Mouse (Mus musculus): ENCODE measurements around the gene Ppp1r1a. TPM values are rescaled to one million over a fixed set of nuclear protein-coding genes. Genes with fewer than 3 reads are reported as not detected.

Gene Ppp1r1a
- polyA plus RNA-seq, 1 experiment from 2014 or later: 7.1 TPM

DNA sequence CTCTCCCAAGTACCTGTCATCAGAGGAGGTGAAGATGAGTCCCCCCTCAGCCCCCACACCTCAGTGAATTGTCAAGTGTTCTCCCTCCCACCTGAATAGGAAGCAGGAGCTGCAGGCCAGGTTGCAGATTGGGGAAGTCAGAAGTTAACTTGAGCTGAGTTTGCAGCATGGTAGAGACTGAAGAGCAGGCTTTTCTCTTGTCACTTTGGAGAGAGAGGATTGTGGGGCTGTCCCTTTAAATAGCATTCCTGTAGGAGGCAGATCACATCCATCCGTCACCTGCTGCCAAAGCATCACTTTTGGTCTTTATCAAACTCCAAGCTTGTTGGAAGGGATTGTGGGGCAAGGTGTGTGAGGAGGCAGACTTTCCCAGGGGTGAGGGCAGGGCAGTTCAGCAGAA, 37.1 kb downstream of the Ppp1r1a start:
- Histone ChIP-seq H3K4me2 (replicated peaks; ENCODE audit: low read depth) (no peak overlapping the region), H3K4me1 (replicated peaks; ENCODE audit: control insufficient read depth, insufficient read depth) (no peaks in the 10 kb centered on the region), H3K27me3 (ENCODE audit: control insufficient read depth, insufficient read depth, low read length) (no peaks in the 10 kb centered on the region), H3K36me3 (ENCODE audit: control insufficient read depth, insufficient read depth, low read length) (no peaks in the 10 kb centered on the region), H3K9me3 (ENCODE audit: control insufficient read depth, low read length) (no peaks in the 10 kb centered on the region), H3K4me3 (ENCODE audit: low read depth, low read length) (no peak overlapping the region), H3K27ac (replicated peaks) (no peak overlapping the region), H3K9ac (ENCODE audit: low read length) (no peak overlapping the region)
- 91% methylated on average over 1 of the region's 1 CpGs for WGBS
- ATAC-seq (ENCODE audit: low FRiP score, low TSS enrichment) (no peak), DNase-seq (ENCODE audit: low spot score) (no peak)
- TF ChIP-seq CTCF (IDR thresholded peaks at IDR 0.05; ENCODE audit: low read depth) (no peak), EP300 (optimal IDR thresholded peaks at IDR 0.05) (no peak)

DNA sequence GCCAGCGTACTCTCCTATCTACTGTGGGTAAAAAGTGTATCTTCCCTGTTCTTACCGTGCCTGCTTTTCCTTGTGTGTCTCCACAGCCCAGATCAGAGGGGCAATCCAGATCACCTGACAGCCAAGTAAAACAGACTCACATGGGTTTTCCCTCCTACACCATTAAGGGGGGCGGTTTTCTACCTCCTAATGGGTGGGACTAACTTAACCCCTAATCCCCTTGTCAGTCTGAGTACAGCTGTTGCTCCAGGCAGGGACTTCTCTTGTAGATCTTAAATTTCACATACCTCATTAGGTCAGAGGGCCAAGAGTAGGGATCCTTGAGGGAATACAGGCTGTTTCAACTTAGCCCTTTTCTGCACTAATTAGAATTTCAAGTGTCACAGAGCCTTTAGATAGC, 39.6 kb downstream of the Ppp1r1a start:
- DNase-seq (ENCODE audit: low spot score): no peak
- H3K4me2 ChIP-seq (replicated peaks; ENCODE audit: low read depth): no peak overlapping the region
- no peaks in the 10 kb centered on the region for H3K27me3 ChIP-seq (ENCODE audit: control insufficient read depth, insufficient read depth, low read length)
- WGBS: 48% methylated on average over 3 of the region's 3 CpGs
- H3K27ac ChIP-seq (replicated peaks): no peak overlapping the region
- no peaks in the 10 kb centered on the region for H3K9me3 ChIP-seq (ENCODE audit: control insufficient read depth, low read length)
- no peak overlapping the region for H3K9ac ChIP-seq (ENCODE audit: low read length)
- no peak overlapping the region for H3K4me3 ChIP-seq (ENCODE audit: low read depth, low read length)
- no peaks in the 10 kb centered on the region for H3K36me3 ChIP-seq (ENCODE audit: control insufficient read depth, insufficient read depth, low read length)
- no peak for ATAC-seq (ENCODE audit: low FRiP score, low TSS enrichment)
- H3K4me1 ChIP-seq (replicated peaks; ENCODE audit: control insufficient read depth, insufficient read depth): no peaks in the 10 kb centered on the region; the same call in 1 of the 2 replicates
- TF ChIP-seq CTCF (IDR thresholded peaks at IDR 0.05; ENCODE audit: low read depth): no peak
- no peak for TF ChIP-seq EP300 (optimal IDR thresholded peaks at IDR 0.05)

DNA sequence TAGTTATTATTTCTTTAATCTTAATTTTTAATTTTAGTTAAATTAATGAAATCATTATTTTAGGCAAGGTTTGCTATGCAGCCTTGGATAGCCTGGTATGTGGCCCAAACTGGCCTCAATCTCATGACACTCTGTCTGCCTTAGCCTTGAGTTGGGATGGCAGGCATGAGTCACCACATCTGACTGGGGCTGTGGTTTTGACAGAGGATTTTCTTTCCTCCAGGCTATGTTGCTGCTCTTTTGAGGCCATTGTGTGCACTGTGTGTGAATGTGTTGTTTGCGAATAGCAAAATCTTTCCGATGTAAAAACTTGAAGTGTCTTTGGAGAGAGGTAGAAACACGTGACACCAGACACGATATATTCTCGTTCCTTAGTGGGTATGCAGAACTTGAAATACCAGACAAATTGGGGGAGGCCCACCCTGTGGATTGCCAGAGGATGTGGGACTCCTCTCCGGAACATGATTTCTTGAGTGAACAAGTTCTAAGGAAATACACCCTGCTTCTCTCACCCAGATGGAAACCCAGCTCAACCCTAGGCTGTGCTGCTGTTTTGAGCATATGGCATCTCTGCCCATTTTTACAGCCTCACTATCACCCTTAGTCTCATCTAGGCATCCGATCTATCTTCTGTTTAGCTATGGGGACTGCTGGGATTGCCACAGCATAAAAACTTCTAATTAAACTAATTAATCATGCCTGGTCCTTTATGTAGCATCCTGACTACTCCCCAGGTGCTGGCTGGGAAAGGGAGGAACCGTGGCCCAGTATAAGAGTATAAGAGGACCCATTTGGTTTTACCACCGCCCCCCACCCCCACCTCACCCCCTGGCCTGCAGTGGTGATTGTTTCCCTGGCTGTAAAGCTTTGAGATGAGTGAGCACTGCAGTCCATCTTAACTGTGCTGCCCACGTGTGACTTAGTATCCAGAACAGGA, 41.3 kb downstream of the Ppp1r1a start:
- H3K4me2 ChIP-seq (replicated peaks; ENCODE audit: low read depth): no peak overlapping the region
- no peaks in the 10 kb centered on the region for H3K9me3 ChIP-seq (ENCODE audit: control insufficient read depth, low read length)
- no peaks in the 10 kb centered on the region for H3K36me3 ChIP-seq (ENCODE audit: control insufficient read depth, insufficient read depth, low read length)
- no peak for TF ChIP-seq CTCF (IDR thresholded peaks at IDR 0.05; ENCODE audit: low read depth)
- TF ChIP-seq EP300 (optimal IDR thresholded peaks at IDR 0.05): no peak
- H3K27me3 ChIP-seq (ENCODE audit: control insufficient read depth, insufficient read depth, low read length): no peaks in the 10 kb centered on the region
- no peak overlapping the region for H3K9ac ChIP-seq (ENCODE audit: low read length)
- ATAC-seq (ENCODE audit: low FRiP score, low TSS enrichment) (no peak), DNase-seq (ENCODE audit: low spot score) (no peak)
- H3K27ac ChIP-seq (replicated peaks): no peak overlapping the region
- H3K4me1 ChIP-seq (replicated peaks; ENCODE audit: control insufficient read depth, insufficient read depth): no peaks in the 10 kb centered on the region; the same call in 1 of the 2 replicates
- WGBS: 65% methylated on average over 10 of the region's 10 CpGs
- H3K4me3 ChIP-seq (ENCODE audit: low read depth, low read length): no peak overlapping the region

DNA sequence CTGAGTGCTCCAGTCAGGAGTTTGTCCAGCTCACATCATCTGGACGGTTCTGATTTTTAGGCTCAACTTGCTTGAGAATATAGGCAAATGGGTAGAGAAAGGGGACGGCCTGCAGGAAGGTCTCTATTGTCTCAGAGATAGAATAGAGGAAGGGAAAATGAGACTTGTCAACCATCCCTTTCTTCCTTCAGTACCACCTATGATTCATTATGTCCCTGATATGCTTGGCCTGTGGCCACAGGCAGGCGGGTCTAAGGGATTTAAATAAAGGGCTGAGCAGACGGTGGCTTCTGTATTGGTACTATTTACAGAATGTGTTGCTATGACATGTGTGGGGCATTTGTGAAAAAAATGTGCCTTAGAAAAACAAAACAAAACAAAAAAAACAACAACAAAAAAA, 49.5 kb downstream of the Ppp1r1a start:
- 0 out of 2 replicates have a peak overlapping the region, but pooled peaks have one; percentile 8 for H3K27ac ChIP-seq (replicated peaks)
- no peak for ATAC-seq (ENCODE audit: low FRiP score, low TSS enrichment)
- H3K9ac ChIP-seq (ENCODE audit: low read length): no peak overlapping the region

DNA sequence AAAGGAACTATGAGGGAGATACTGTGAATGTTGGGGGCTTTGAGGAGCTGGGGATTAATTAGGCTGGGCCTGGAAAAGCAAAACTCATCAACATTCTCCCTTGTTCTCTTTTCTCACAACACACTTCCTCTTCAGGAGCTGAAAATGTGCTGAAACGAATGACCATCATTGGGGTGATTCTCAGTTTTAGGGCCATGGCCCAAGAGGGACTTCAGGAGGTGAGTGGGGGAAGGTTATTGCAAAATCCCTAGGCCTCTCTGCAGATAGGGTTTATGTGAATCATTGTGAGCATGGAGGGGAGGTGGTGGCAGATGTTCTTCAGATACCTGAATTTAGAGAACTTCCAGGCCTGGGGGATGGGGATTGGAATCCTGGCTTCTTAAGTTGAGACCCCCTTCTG, 51.1 kb downstream of the Ppp1r1a start:
- Histone ChIP-seq H3K9me3 (ENCODE audit: control insufficient read depth, low read length) (no peaks in the 10 kb centered on the region), H3K9ac (ENCODE audit: low read length) (no peak overlapping the region), H3K27me3 (ENCODE audit: control insufficient read depth, insufficient read depth, low read length) (no peaks in the 10 kb centered on the region), H3K4me3 (ENCODE audit: low read depth, low read length) (no peak overlapping the region), H3K27ac (replicated peaks) (no peak overlapping the region), H3K4me1 (replicated peaks; ENCODE audit: control insufficient read depth, insufficient read depth) (0 out of 2 replicates have a peak, but pooled peaks cover 5% of the 10 kb centered on the region), H3K36me3 (ENCODE audit: control insufficient read depth, insufficient read depth, low read length) (no peaks in the 10 kb centered on the region), H3K4me2 (replicated peaks; ENCODE audit: low read depth) (no peak overlapping the region)
- ATAC-seq (ENCODE audit: low FRiP score, low TSS enrichment) (no peak), DNase-seq (ENCODE audit: low spot score) (no peak)
- TF ChIP-seq CTCF (IDR thresholded peaks at IDR 0.05; ENCODE audit: low read depth) (no peak), EP300 (optimal IDR thresholded peaks at IDR 0.05) (no peak)
- 47% methylated on average over 1 of the region's 1 CpGs for WGBS

More for the DNA sequence above, 49.5 kb downstream of the Ppp1r1a start:
- no peak for DNase-seq (ENCODE audit: low spot score)
- Histone ChIP-seq H3K36me3 (ENCODE audit: control insufficient read depth, insufficient read depth, low read length) (no peaks in the 10 kb centered on the region), H3K9me3 (ENCODE audit: control insufficient read depth, low read length) (no peaks in the 10 kb centered on the region), H3K4me1 (replicated peaks; ENCODE audit: control insufficient read depth, insufficient read depth) (0 out of 2 replicates have a peak, but pooled peaks cover 5% of the 10 kb centered on the region), H3K27me3 (ENCODE audit: control insufficient read depth, insufficient read depth, low read length) (no peaks in the 10 kb centered on the region), H3K4me3 (ENCODE audit: low read depth, low read length) (no peak overlapping the region), H3K4me2 (replicated peaks; ENCODE audit: low read depth) (no peak overlapping the region)
- 32% methylated on average over 4 of the region's 4 CpGs for whole genome bisulfite sequencing
- no peak for TF ChIP-seq EP300 (optimal IDR thresholded peaks at IDR 0.05)
- TF ChIP-seq CTCF (IDR thresholded peaks at IDR 0.05; ENCODE audit: low read depth): no peak

DNA sequence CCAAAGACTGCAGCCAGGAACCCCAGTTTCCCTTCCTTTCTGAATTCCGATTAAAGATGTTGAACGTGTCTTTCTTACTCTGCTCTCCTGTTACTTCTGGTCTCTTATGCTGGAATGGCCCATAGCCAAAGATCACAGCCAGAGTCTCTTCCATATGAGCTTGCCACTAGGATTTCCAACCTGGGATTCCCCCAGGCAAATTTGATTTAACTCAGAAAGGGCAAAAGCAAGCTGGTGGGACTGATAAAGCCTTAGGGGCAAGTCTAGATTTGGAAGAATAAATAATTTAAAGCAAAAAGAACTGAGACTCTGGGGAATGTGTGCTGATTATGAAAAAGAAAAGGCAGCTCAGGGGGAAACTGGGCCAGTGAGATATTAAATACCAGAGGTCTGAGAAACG, 52.7 kb downstream of the Ppp1r1a start:
- Histone ChIP-seq H3K27me3 (ENCODE audit: control insufficient read depth, insufficient read depth, low read length) (no peaks in the 10 kb centered on the region), H3K36me3 (ENCODE audit: control insufficient read depth, insufficient read depth, low read length) (no peaks in the 10 kb centered on the region), H3K27ac (replicated peaks) (no peak overlapping the region), H3K4me3 (ENCODE audit: low read depth, low read length) (no peak overlapping the region), H3K9ac (ENCODE audit: low read length) (no peak overlapping the region), H3K4me2 (replicated peaks; ENCODE audit: low read depth) (no peak overlapping the region), H3K9me3 (ENCODE audit: control insufficient read depth, low read length) (no peaks in the 10 kb centered on the region), H3K4me1 (replicated peaks; ENCODE audit: control insufficient read depth, insufficient read depth) (0 out of 2 replicates have a peak, but pooled peaks cover 5% of the 10 kb centered on the region)
- DNase-seq (ENCODE audit: low spot score) (no peak), ATAC-seq (ENCODE audit: low FRiP score, low TSS enrichment) (no peak)
- TF ChIP-seq CTCF (IDR thresholded peaks at IDR 0.05; ENCODE audit: low read depth) (no peak), EP300 (optimal IDR thresholded peaks at IDR 0.05) (no peak)
- WGBS: 61% methylated on average over 3 of the region's 3 CpGs

Measured in stomach, postnatal 0 days (tissue).